Mouse (Mus musculus) B cell, adult 2 months (primary cell): ENCODE measurements around the gene Olfr1412.

Source experiments
- DNase-seq, 2 experiments: peaks; one replicate each; pipeline ENCODE4 v3.0.0; 2022

Gene Olfr1412

DNA sequence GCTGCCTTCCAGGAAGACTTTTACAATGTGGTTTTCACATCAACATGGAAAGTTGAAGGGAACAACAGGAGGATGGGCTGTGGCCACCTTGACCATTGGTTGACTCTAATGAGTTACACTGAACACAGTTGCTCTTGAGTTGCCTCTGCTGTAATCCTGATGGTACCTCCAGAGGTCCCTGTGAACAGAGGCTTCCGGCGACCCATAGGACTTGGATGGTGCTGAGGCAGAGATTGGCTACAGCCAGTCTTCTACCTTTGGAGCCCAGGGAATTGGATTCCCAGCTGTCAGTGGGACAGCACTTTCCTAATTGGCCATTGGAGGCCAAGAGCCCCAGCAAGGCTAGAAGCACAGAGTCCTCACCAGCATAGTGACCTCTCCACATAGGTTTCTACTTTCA lies at the start of gene Olfr1412:
Gene Olfr1412, plus strand, starts transcription at position 301 of the 400 bp plus-strand sequence.
- DNase-seq: no peak

DNA sequence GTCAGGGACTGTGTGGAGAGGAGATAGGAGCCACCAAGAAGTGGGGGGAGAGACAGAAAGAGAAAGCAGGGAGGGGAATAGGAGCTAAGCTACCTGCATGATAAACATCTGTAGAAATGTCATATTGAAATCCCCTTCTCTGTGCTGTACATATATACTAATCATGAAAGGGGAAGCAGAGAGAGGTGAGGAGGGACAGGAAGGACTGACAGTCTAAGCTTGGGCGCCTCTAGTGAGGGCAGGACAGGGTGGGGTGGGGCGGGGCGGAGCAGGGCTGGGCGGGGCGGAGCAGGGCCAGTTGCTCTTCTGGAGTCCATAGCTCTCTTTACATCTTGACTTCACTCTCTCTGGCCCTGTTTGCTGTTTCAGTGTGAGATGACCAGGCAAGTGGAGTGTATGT lies 48.6 kb upstream of the Olfr1412 start:
- no peak for DNase-seq

DNA sequence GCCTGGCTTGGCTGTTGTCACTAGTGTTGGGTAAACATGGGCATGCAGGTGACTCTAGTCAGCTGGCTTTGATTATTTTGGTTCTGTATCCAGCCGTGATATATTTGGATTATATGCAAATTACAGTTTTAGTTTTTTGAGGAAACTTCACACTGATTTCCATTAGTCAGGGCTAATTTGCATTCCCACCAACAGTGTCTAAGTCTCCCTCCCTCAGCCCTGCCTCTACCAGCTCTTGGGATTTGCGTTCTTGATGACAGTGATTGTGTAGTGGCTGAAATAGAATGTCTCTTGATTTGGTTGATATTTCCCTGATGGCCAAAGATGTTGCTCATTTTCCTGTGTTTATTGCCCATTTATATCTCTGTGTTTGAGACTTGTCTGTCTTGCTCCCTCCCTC lies 46.5 kb upstream of the Olfr1412 start:
- DNase-seq: no peak

DNA sequence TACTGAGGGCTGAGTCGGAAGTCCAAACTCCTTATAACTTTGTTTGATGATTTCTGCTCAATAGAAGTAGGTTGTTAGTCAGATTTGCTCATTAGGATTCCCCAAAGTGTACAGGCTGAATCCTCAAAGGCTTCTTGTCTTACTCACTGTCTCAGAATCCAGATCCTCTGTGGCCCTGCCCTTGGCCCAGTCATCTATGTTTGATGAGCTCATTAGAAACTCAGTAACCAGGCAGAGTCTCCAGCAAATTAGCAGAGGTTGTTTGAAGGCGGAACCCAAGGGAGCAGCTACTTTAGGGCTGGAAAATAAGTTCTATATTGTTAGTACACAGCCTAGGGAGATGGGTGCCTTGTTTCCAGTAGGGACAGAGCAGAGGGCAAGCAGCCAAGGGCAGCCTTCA lies 39.6 kb upstream of the Olfr1412 start:
- DNase-seq: no peak

DNA sequence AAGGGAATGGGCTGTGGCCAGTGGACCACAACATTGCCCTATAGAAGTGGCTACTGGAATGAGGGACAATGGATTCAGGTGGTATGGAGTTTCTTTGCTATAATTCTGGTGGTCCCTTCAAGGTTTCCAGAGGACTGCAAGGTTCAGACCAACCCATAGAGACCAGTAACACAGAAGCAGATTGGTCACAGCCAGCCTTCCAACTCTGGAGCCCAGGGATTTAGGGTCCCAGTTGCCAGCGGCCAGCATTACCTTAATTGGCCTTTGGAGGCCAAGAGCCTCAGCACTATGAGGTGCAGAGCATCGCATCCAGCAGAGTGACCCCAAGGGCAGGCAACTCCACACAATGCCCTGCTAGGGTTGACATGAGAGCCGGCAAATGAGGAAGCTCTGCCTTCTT lies 14.6 kb upstream of the Olfr1412 start, which contains the start of gene Olfr1413:
Gene Olfr1413, plus strand, starts transcription at position 301 of the 400 bp plus-strand sequence.
- no peak for DNase-seq

DNA sequence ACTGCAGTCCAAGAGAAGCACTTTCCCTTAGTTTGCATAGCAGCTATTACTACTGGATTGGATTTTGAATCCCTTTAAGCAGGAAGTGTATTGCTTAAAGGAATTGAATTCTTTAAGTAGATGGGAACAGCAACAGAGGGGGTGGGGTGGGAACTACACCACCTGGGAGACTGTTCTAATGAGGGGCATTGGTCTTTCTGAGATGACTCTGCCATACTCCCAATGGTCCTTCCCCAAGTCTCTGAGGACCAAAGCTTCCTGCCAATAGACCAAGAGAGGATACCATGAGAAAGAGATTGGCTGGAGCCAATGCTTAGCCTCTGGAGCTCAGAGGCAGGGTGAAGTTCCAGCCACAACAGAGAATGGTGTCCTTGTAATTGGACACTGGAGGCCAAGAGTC lies 8.5 kb downstream of the Olfr1412 start, which contains the start of gene Olfr1411:
Gene Olfr1411, plus strand, starts transcription at position 301 of the 400 bp plus-strand sequence.
- no peak for DNase-seq

DNA sequence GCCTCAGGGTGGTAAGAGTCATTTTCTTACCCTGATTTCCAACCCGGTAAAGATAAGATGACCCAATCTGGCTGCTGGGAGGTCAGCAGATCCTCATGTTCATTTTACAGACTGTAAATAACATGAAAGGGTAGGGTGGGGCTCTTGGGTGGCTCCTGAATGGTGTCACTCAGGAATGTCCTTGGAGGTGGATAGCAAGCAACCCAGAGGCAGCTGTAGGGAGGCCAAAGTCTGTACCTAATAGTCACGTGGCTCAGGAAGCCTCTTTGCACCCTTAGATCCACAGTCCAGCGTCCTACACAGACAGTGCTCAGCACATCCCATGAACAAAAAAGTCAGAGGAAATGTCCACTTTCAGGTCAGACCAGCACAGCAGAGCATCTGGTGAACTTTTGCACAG lies 10.4 kb downstream of the Olfr1412 start:
- DNase-seq: no peak

DNA sequence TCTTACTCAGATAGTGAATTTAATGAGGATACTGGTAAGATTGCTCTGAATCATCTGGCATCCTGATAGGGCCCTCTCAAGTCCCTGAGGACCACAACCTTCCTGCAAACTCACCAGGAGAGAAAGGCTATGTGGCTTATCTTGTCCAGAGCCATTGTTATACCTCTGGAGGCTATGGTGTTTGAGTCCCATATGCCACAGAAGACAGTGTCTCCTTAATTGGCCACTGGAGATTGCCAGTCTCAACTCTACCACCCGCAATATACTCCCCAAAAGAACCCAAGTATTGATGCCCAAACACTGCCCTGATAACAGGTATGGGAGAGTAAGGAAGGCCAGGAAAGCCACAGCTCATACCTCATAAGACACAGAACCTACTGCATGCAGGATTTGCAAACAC lies 19.9 kb downstream of the Olfr1412 start, which contains the start of gene Olfr1410:
Gene Olfr1410, plus strand, starts transcription at position 301 of the 400 bp plus-strand sequence.
- no peak for DNase-seq

DNA sequence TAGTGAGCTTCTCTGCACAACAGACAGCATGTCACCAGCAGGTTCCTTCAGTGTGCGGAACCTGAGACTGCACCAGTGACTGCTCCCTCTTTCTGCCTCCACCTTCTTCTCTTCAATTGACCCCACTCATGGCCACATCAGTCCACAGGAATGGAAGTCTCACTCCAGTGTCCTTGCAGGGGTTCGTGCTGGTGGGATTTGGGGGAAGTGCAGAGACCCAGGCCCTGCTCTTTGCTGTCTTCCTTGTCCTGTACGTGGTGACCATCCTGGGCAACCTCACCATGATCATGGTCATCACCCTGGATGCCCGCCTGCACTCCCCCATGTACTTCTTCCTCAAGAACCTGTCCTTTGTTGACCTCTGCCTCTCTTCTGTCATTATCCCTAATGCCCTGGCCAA lies 22.1 kb downstream of the Olfr1412 start:
- no peak for DNase-seq

DNA sequence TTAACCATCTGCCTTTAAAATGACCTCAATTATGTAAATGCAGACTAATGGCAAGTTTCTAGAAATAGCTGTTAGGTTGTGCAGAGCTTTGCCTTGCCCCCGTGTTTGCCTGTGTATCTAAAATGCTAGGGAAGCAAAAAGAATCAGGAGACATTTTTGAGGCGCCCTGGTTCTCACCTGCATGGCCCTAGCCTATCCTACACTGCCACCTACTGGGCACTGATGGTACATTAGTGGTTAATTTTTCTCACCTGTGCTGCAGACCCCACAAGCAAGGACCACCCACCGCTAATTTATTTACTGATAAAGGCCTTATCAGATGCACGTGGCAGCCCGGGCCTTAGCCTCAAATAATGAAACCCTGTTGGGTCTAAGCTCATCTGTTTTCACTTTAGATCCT lies 25.4 kb downstream of the Olfr1412 start:
- peak; percentile 74 to 76 for DNase-seq

DNA sequence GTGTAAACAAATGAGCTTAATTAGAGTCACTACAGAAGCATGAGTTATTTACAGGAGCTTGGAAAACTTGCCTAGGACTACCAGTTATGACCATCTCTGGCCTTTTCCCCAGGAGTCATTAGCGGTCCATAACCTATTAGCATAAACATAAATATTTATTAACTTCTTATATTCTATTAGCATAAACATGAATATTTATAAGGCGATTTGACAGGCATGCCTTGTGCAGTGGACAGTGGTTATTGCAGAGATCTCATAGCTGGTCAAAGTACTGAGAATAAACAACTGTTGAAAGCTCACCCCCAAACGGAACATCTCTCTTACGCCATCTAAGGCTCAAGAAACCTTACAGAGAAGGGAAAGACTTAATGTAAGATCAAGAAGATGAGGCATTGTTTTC lies 27.6 kb downstream of the Olfr1412 start:
- DNase-seq: no peak

DNA sequence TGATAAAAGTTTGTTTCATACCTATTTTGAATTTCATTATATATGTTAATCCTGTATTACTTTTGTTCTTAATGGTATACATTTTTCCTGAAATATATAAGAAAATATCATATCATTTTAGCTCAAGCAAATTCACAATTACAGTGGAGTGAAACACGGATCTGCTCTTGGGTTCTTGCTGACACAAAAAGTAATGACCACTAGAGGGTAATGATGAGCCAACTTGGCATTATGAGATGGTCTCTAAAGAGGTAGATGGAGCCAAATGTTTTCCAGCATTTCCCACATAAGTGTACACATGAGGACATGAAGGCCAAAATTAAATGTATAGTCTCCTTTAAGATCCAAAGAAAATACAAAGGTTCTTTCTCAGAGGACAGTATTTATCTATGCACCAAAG lies 28.9 kb downstream of the Olfr1412 start:
- DNase-seq: no peak

DNA sequence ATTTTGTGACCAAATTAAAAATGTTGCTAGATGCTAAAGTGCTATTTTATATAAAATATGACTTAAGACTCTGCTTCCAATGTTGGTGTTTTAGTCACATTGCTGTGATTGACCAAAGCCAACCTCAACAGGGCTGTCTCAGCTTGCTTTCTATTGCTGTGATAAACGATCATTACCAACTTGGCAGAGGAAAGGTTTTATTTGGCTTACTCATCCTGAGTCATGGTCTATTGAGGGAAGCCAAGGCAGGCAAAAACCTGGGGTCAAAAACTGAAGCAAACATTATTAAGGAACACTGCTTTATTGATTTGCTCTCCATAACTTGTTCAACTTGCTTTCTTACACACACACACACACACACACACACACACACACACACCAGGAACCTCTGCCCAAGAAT lies 30.5 kb downstream of the Olfr1412 start:
- no peak for DNase-seq

DNA sequence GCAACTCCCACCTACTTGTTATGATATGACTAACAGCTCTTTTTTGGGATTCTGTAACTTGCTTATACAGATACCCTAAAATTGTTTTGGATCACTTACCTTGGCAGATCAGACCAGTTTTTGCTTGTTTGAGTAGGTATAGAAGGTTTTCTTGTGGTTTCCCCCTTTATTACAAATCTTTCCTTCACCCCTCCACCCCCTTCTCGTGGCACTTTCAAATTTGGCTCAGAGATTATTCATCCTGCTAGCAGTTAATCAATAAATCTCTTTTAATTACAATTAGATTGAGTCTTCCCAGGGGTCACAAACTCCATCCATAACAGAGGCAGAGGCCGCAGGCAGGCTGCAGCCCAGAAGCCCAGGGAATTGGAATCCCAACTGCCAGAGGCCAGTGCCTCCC lies 31.9 kb downstream of the Olfr1412 start, which contains the start of gene Olfr12:
Gene Olfr12, plus strand, starts transcription at position 301 of the 400 bp plus-strand sequence.
- DNase-seq: no peak

DNA sequence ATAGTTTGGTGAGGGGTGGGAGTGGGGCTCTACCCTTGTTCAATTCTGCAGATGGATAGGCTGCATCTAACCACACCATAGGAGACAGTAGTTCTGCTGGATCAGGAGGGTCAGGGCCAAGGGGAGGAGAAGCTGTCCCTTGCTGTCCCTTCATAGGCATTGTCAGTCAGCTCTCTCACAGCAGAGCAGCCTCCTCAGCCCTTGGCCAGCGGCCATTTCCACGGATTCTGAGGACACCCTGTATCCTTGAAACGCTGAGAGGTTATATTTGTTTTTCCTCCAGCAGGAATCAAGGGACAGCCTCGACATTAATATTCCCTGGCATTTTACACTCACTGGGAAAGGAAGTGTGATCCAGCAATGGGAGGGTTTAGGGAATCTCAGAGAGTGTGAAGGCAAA lies 32.8 kb downstream of the Olfr1412 start:
- no peak for DNase-seq

DNA sequence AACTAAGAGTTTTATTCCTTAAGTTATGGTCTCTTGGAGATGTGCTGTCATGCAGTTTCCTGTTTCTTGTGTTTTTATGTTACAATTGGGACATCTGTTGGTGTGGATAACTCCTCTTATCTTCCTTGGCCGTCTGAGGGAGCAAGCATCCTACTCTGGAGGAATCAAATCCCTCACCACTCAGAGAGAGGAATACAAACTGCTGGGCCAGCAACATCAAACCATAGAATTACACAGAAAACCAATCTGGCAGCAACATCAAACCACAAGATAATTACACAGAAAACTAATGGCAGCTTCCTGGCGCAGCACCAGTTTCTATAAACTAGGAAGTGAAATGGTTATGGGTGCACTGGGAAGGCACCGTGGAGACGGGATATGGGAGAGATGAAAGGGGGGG lies 42.6 kb downstream of the Olfr1412 start:
- no peak for DNase-seq

DNA sequence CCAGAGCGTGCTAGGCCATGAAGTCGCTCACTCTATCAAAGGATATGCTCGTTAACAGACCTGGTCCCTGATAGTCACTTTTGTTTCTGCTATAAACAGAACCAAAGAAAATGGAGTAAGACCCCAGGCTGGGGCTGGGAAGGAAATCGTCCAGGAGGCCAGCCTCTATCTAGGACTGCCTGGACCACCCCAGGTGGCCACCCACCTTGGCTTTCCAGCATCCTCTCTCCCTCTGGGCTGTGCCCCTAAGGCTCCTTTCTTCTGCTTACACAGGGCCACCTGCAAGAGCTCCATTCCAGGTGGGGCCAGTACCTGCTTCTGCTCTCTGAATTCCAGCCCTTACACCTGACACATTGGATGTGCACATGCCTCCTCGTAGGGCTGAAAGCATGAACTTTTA lies 46.6 kb downstream of the Olfr1412 start:
- no peak for DNase-seq

DNA sequence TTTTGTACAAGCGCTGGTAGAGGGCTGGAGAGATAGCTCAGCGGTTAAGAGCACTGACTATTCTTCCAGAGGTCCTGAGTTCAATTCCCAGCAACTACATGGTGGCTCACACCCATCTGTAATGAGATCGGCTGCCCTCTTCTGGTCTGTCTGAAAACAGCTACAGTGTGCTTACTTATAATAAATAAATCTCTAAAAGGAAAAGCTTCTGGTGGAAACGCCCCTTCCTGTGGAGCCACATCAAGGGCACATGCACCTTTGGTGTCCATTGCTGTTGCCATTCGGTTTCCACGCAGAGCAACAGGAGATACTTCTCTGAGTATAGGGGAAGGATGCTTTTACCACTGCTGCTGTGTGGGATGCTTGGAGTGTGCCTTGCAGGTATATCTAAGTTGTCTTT lies 47.4 kb downstream of the Olfr1412 start:
- DNase-seq: no peak

DNA sequence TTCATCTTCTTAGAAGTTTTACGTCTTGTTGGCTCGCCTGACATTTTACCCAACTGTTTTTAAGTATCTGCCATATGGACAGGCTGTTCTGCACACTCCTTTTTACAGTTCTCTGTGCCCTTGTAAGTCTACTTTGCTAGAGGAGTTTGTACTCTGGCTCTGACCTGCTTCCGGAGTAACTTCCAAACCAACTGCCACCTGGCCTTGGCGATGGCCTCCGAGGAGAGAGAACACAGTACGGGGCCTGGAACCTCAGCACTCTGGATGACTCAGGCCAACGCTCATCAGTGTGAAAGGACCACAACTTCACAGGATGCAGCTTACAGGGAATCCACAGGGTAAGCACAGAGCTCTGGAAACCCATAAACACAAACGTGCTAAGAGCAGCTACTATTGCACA lies 48.1 kb downstream of the Olfr1412 start:
- no peak for DNase-seq

DNA sequence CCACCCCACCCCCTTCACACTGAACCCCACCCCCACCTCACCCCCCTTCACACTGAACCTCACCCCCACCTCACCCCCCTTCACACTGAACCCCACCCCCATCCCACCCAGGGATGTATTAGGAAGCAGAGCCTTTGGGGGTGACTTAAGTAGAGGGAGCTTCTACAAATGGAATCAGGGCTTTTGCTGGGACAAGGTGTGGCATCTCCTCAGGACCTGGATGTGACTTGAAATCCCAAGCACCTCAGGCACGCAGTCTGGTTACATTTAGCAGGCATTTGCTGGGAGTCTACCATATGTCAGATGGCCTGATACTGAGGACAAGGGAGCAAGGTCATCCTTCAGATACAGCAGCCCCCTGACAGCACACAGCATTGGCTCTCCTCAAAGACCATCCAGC lies 49.0 kb downstream of the Olfr1412 start:
- no peak for DNase-seq

DNA sequence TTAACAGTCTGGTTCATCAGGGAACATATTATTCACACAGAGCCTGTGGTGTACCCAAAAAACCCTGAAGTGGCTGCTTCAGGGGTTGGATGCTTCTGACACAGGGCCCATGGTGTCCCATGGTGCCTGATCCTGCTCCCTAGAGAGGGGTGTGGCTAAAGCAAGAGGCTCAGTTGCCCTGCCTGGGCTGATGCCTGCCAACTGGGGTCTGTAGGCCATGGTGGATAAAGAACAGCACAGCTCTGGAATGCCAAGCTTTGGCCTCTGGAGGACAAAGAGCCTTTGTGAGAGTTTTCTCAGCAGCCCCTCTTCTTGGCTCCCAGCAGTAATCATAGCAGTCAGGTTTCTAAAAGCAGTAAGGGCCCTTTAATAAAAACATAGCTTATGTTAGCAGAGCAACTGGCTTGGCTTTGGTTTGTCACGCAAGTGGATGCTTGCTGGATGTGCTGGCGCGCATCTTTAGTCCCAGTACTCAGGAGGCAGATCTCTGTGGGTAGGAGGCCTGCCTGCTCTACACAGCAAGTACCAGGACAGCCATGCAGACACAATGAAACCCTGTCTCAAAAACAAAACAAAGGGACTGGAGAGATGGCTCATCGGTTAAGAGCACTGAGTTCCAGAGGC lies 49.5 kb downstream of the Olfr1412 start:
- no peak for DNase-seq

DNA sequence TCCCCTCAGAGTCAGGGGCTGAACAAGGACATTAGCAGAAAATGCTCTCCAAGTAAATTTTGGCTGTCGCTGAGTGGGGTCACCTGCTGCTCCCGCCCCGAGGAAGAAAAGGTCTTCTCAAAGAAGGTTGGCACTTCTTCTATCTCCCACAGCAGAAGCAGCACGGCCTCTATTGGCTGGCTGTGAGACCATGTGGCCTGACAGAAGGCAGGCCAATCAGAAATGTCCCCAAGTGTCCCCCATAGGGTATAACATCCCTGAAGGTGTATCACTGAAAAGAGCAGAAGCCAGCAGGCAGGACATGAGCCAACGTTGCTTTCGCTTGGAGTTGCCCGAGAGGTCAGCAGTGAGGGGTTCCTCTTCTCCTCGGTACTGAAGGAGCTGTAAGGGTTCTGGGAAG lies 50.4 kb downstream of the Olfr1412 start:
- DNase-seq: no peak

DNA sequence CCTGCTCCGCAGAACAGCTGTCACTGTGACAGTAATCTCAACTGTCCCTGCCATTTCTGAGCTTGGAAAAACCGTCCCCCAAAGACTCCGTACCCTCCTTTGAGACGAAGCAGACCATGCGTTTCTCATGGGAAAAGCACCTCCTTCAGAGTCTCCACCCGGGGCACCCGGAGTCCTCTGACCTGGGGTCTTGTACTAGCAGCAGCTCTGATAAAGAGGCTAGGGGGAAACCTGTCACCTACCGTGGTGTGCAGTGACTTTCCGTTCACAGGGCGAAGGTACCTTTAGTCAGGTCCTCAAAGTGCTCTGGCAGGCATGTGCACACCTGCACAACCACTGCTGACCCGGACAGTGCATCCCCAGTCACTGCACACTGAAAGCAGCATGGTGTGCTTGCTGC lies 51.1 kb downstream of the Olfr1412 start:
- DNase-seq: no peak

DNA sequence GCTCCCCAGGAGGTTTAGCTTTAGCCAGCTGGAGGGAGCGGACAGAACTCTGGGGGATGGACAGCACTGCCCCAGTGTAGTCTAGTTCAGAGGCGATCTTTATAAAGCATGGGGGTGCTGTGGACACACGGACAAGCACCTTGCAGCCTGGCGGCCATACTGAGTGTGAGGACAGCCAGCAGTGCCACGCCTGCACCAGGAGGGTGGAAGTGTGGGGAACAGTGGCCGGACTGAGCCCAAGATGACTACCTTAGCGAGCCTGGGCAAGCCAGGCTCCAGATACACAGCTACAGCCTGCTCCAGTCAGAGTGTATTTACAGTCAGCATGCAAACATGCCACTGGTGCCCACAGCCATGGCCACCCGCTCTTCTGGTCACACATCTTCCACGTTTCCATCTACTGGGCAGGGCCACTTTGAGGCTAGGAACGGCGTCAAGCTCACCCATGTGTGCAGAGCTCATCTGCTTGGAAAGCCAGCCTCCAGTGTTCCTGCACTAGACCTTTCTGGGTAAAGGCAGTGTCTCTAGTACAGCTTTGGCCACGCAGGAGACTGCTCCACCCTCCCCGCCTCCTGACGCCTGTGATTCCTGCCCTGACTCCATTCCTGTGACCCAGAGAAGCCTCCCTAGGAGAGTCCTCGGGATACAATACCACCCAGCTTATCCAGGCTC lies 52.1 kb downstream of the Olfr1412 start:
- no peak for DNase-seq

DNA sequence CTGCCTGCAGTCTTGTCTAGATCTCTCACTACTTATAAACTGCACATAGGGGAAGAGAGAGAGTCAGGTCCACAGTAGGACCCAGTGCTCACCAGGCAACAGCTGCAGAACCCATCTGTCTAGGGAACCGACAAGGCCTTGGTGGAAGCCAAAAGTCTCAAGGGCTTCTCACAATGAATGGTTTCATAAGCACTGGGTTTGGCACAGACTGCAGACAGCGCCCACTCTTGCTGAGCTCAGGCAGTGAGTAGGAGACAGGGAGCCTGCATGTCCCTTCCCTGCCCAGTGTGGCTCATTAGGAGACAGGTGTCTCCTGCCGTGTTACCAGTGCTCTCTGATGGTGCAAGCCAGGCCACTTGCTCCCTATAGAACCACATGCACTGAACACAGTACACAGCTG lies 52.6 kb downstream of the Olfr1412 start:
- no peak for DNase-seq
